Mouse (Mus musculus) midbrain, embryonic 16.5 days (tissue): ENCODE data around the gene Fgf9. TPM values are rescaled to one million over a fixed set of nuclear protein-coding genes. Genes with fewer than 3 reads are reported as not detected.
A peak's percentile ranks its signal among the peaks of the same experiment; 100 is the strongest.

Source experiments
- ATAC-seq: fragments of 200-750 bp; cut with Nextera tagmentation; 2 replicates; pipeline ENCODE4 v1.8.0; 2017; ENCODE audit warnings: moderate TSS enrichment
- H3K27ac ChIP-seq: fragments of 300-500 bp; sonication (generic); 2 replicates; pipeline ENCODE4 v1.5.1; 2014; ENCODE audit warnings: mild to moderate bottlenecking, low read length, mixed read lengths
- H3K27me3 ChIP-seq: fragments of 300-500 bp; sonication (generic); 2 replicates; pipeline ENCODE4 v1.6.1; 2014; ENCODE audit warnings: low read depth, low read length, mixed read lengths; ENCODE audit not compliant: control insufficient read depth, insufficient read depth
- H3K36me3 ChIP-seq: fragments of 300-500 bp; sonication (generic); 2 replicates; pipeline ENCODE4 v1.6.1; 2014; ENCODE audit warnings: mild to moderate bottlenecking, low read length, moderate library complexity, mixed read lengths; ENCODE audit not compliant: control insufficient read depth, insufficient read depth
- H3K4me1 ChIP-seq: fragments of 300-500 bp; sonication (generic); 2 replicates; pipeline ENCODE4 v1.6.1; 2014; ENCODE audit warnings: mild to moderate bottlenecking, low read length, mixed read lengths; ENCODE audit not compliant: control insufficient read depth, insufficient read depth
- H3K4me2 ChIP-seq: fragments of 300-500 bp; sonication (generic); 2 replicates; pipeline ENCODE4 v1.6.1; 2014; ENCODE audit warnings: mild to moderate bottlenecking, low read length, mixed read lengths
- H3K4me3 ChIP-seq: fragments of 300-500 bp; sonication (generic); 2 replicates; pipeline ENCODE4 v1.5.1; 2014; ENCODE audit warnings: low read depth, mild to moderate bottlenecking, low read length, moderate library complexity, mixed read lengths
- H3K9ac ChIP-seq: fragments of 300-500 bp; sonication (generic); 2 replicates; pipeline ENCODE4 v1.6.1; 2014; ENCODE audit warnings: low read depth, low read length, mixed read lengths
- H3K9me3 ChIP-seq: fragments of 300-500 bp; sonication (generic); replicated peaks from 2 replicates; pipeline ENCODE4 v1.6.1; 2014; ENCODE audit warnings: mild to moderate bottlenecking, low read length, mixed read lengths; ENCODE audit not compliant: control insufficient read depth, poor library complexity, severe bottlenecking
- WGBS: fragments of 180-500 bp; shearing (Covaris S2); extraction: QIAGEN DNeasy Blood & Tissue Kit; methylation state at CpG from one replicate; pipeline ENCODE4 v1.1.7; 2014; 5-methylcytosine and 5-hydroxymethylcytosine counted together
- polyA plus RNA-seq: library from polyadenylated mRNA; unstranded; fragments of >200 nt; fragmentation: Nextera tagmentation; extraction: Ambion mirVana; gene quantifications from 2 replicates; pipeline ENCODE4 v1.2.1, GENCODE M21; 2015

Gene Fgf9
- polyA plus RNA-seq, 1 experiment from 2014 or later: 26.1 TPM

- Histone ChIP-seq H3K9me3 (no peaks in the 10 kb centered on the region), H3K4me3 (peak overlapping the region; percentile 85), H3K27me3 (no peaks in the 10 kb centered on the region; the same call in 1 of the 2 replicates), H3K27ac (peak overlapping the region; percentile 61), H3K4me2 (peak overlapping the region; percentile 99), H3K36me3 (no peaks in the 10 kb centered on the region), H3K9ac (peak overlapping the region; percentile 62), H3K4me1 (peaks cover 39% of the 10 kb centered on the region)
- ATAC-seq: peak; percentile 83
- under 1% methylated on average over 75 of the region's 85 CpGs for WGBS
These were observed 1.8 kb downstream of the Fgf9 start for GRCm38 (mm10) chr14:58071830-58072770.

DNA sequence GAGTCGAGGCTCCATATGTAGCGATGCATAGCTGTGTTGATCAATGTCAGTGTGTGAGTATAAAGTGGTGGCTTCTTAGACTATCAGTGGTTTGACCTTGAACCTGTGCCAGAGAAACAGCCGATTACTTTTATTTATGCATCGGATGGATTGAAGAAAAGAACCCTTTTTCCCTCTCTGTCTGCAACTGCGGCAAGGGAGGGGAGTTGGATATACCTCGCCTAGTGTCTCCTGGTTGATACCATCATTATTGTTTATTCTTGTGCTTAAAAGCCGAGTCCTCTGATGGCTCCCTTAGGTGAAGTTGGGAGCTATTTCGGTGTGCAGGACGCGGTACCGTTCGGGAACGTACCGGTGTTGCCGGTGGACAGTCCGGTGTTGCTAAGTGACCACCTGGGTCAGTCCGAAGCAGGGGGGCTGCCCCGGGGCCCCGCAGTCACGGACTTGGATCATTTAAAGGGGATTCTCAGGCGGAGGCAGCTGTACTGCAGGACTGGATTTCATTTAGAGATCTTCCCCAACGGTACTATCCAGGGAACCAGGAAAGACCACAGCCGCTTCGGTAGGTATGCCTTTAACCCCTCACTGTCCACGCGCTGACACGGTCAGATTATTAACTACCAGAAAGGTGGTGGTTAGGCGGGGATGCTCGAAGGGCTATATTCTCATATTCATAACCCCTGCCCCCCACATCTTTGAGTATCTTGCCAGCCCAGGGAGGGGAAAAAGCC lies 2.6 kb downstream of the Fgf9 start:
- Histone ChIP-seq H3K27ac (no peak overlapping the region), H3K27me3 (peaks cover 7% of the 10 kb centered on the region)

DNA sequence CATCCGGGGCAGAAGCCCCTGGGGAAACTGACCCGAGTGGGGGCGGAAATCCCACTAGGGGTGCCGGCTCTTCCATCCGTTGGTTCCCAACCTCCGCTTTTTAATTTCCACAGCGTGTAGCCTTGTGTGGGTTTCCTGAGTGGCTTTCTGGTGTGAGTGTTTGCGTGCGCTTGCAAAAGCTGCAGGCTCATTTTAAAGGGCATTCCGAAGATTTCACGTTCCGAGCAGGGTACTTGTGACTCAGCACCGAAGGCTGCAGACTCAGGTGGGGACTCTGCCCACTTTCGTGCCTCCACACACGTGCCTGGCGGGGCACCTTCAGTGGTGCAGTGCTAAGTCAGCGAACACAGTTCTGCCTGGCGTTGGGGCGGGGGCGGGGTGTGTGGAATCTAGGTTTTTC lies 3.6 kb downstream of the Fgf9 start:
- Histone ChIP-seq H3K27me3 (peaks cover 9% of the 10 kb centered on the region), H3K9me3 (no peaks in the 10 kb centered on the region), H3K36me3 (no peaks in the 10 kb centered on the region), H3K27ac (no peak overlapping the region), H3K4me1 (peaks cover 43% of the 10 kb centered on the region), H3K9ac (peak overlapping the region; percentile 27), H3K4me3 (peak overlapping the region; percentile 85), H3K4me2 (peak overlapping the region; percentile 99)
- no peak for ATAC-seq
- WGBS: under 1% methylated on average over 20 of the region's 20 CpGs

More for the DNA sequence above, 2.6 kb downstream of the Fgf9 start:
- Histone ChIP-seq H3K4me2 (peak overlapping the region; percentile 99), H3K9me3 (no peaks in the 10 kb centered on the region), H3K36me3 (no peaks in the 10 kb centered on the region), H3K4me3 (peak overlapping the region; percentile 85), H3K9ac (peak overlapping the region; percentile 60), H3K4me1 (peaks cover 43% of the 10 kb centered on the region)
- WGBS: under 1% methylated on average over 29 of the region's 29 CpGs
- ATAC-seq: no peak

- Histone ChIP-seq H3K9ac (peak overlapping the region; percentile 58), H3K4me1 (peaks cover 42% of the 10 kb centered on the region), H3K4me2 (peak overlapping the region; percentile 99), H3K36me3 (no peaks in the 10 kb centered on the region), H3K27ac (peak overlapping the region; percentile 89), H3K27me3 (peaks cover 9% of the 10 kb centered on the region), H3K4me3 (peak overlapping the region; percentile 85), H3K9me3 (no peaks in the 10 kb centered on the region)
- WGBS: under 1% methylated on average over 60 of the region's 61 CpGs
- ATAC-seq: peak; percentile 57
These were observed 4.5 kb downstream of the Fgf9 start for GRCm38 (mm10) chr14:58074621-58075432.

DNA sequence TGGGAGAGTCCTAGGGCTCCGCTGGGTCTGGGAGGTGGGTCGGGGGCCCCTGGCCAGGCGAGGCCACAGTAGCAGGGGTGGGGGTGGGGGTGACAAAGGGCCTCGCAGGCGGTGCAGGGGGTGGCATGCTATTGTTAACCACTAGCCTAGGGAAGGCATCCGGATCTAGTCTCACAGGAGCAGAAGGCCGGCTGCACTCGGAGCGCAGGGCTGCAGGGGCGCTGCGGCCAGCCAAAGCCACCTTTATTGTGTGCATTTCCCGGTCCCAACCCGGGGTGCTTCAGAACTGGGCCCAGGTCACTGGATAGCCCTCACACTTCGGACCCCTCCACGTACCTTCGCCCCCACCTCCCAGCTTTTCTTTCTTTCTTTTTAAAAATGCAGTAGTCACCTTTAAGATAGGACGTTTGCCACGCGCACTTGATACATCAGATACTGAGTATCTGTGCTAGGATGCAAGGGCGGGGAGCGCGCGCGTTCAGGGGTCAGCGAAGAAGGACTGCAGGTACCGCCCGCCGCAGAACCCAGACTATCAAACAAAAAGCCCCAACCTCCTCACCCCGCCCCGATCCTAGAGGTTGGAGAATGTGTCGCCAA lies 5.2 kb downstream of the Fgf9 start:
- peak overlapping the region; percentile 89 for H3K27ac ChIP-seq
- H3K27me3 ChIP-seq: peaks cover 9% of the 10 kb centered on the region
- WGBS: under 1% methylated on average over 31 of the region's 31 CpGs
- peak overlapping the region; percentile 58 for H3K9ac ChIP-seq
- no peaks in the 10 kb centered on the region for H3K36me3 ChIP-seq
- H3K4me2 ChIP-seq: peak overlapping the region; percentile 99
- H3K4me1 ChIP-seq: peaks cover 34% of the 10 kb centered on the region
- H3K4me3 ChIP-seq: peak overlapping the region; percentile 85
- H3K9me3 ChIP-seq: no peaks in the 10 kb centered on the region
- ATAC-seq: peak; percentile 23

GRCm38 (mm10) chr14:58076030-58076521 lies 5.7 kb downstream of the Fgf9 start:
- WGBS: under 1% methylated on average over 39 of the region's 40 CpGs
- H3K27ac ChIP-seq: peak overlapping the region; percentile 89
- no peaks in the 10 kb centered on the region for H3K9me3 ChIP-seq
- H3K4me1 ChIP-seq: peaks cover 29% of the 10 kb centered on the region
- H3K27me3 ChIP-seq: peaks cover 9% of the 10 kb centered on the region
- H3K4me3 ChIP-seq: peak overlapping the region; percentile 85
- H3K9ac ChIP-seq: peak overlapping the region; percentile 58
- H3K36me3 ChIP-seq: no peaks in the 10 kb centered on the region
- ATAC-seq: peak; percentile 90
- peak overlapping the region; percentile 99 for H3K4me2 ChIP-seq

DNA sequence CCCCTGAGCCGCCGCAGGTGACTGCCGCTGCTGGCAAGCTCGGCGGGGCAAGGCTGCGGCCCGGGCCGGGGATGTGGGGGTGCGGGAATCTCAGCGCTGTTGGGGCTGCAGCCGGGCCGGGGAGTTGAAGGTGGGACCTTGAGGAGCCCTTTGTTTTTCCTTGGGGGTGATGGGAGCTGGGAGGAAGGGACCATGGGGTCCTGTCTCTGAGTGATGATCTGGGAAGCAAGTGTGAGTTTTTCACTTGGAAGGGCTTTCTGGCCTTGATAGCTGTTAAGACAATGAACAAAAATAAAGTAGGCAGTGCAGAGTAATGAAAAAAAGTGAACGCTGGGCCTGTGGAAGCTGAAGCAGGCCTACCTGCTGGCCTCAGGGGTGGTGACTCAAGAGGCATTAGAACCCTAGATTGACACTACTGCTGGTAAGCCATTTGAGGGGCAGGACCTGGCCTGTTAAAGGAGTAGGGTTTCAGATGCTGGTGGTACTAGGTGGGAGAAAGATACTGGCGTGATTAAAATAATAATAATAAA lies 6.4 kb downstream of the Fgf9 start:
- Histone ChIP-seq H3K36me3 (no peaks in the 10 kb centered on the region), H3K9ac (peak overlapping the region; percentile 58), H3K4me3 (peak overlapping the region; percentile 85), H3K4me2 (peak overlapping the region; percentile 99), H3K9me3 (no peaks in the 10 kb centered on the region), H3K27me3 (peaks cover 9% of the 10 kb centered on the region), H3K4me1 (peaks cover 24% of the 10 kb centered on the region), H3K27ac (peak overlapping the region; percentile 89)
- peak; percentile 8 for ATAC-seq
- 7% methylated on average over 14 of the region's 14 CpGs for WGBS

GRCm38 (mm10) chr14:58079471-58079870 lies 9.1 kb downstream of the Fgf9 start:
- H3K4me2 ChIP-seq: no peak overlapping the region
- H3K36me3 ChIP-seq: 0 out of 2 replicates have a peak, but pooled peaks cover 2% of the 10 kb centered on the region
- no peak overlapping the region for H3K9ac ChIP-seq
- H3K27me3 ChIP-seq: peaks cover 9% of the 10 kb centered on the region; the same call in 1 of the 2 replicates
- no peaks in the 10 kb centered on the region for H3K9me3 ChIP-seq
- no peak for ATAC-seq
- WGBS: 88% methylated on average over 2 of the region's 2 CpGs
- peaks cover 9% of the 10 kb centered on the region for H3K4me1 ChIP-seq
- H3K27ac ChIP-seq: no peak overlapping the region
- no peak overlapping the region for H3K4me3 ChIP-seq
